Mouse (Mus musculus) CH12.LX (cell line): ENCODE data around the gene Shisa8.

Experiments used
- CTCF ChIP-seq, 2 experiments: IDR thresholded peaks in 1 of 2; conservative IDR thresholded peaks in 1 of 2; 2 replicates each; pipeline ENCODE4 v1.5.1; 2011 to 2012; ENCODE audit warnings: low read depth in 2 of 2, low read length in 2 of 2, improper control_type of control experiment in 1 of 2, inconsistent platforms in 1 of 2, mild to moderate bottlenecking in 1 of 2, moderate library complexity in 1 of 2
- EP300 ChIP-seq: IDR thresholded peaks from 2 replicates; pipeline ENCODE4 v1.6.1; 2011; ENCODE audit warnings: low read length, improper control_type of control experiment
- MAX ChIP-seq: IDR thresholded peaks from 2 replicates; pipeline ENCODE4 v1.6.1; 2011; ENCODE audit warnings: low read length, improper control_type of control experiment
- MYC ChIP-seq: IDR thresholded peaks from 2 replicates; pipeline ENCODE4 v1.6.1; 2011; ENCODE audit warnings: low read depth, mild to moderate bottlenecking, improper control_type of control experiment, low read length
- PAX5 ChIP-seq: IDR thresholded peaks from 2 replicates; pipeline ENCODE4 v1.6.1; 2012; ENCODE audit warnings: low read length, inconsistent platforms, mixed read lengths

DNA sequence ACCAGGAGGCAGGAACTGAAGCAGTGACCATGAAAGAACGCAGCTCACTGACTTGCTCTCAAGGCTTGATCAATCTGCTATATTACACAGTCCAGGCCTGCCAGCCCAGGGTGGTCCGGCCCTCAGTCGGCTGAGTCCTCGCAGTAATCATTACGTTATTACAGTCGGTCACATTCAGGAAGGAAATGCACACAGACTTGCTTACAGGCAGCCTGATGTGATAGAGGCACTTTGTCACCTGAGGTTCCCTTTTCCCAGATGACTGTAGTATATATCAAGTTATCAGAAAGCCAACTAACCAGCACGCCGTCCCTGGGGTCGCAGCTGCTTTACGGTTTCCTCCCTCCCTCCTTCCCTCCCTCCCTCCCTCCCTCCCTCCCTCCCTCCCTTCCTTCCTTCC is 55.7 kb downstream of the Shisa8 start:
- TF ChIP-seq EP300 (no peak), MAX (no peak), CTCF (conservative IDR thresholded peaks at IDR 0.05 in 1 of 2, IDR thresholded peaks at IDR 0.05 in 1 of 2; ENCODE audit: low read depth in 2 of 2, low read length in 2 of 2) (no peak), PAX5 (no peak), MYC (no peak)
